In genomic region chr1:87723351-87723750, GRCm38 (mm10) we compare ENCODE assay signal across 26 mouse cellular contexts. TPM values are rescaled to one million over a fixed set of nuclear protein-coding genes. Genes with fewer than 3 reads are reported as not detected.
DNase-seq lines count a peak whose midpoint lies in the region; ATAC-seq and TF ChIP-seq lines count a peak whose summit lies in the region.
"Had no signal": no experiment of that assay in that cellular context is flagged by ENCODE, and none has a peak within 500 bp of the region (broad histone marks: within the 10 kb centered on the region; RNA-seq: fewer than 3 reads in every experiment).

No protein-coding gene starts in this region.

- H3K4me1 ChIP-seq in ES-E14 (ENCODE audit: control insufficient read depth in 2 of 2, insufficient read depth in 2 of 2, low read length in 2 of 2, poor library complexity in 1 of 2): peaks cover 5 to 20% of the 10 kb centered on the region in 2 experiments; a peak in 3 of 4 replicates
- H3K4me1 ChIP-seq in kidney, embryonic 15.5 days: no peaks in the 10 kb centered on the region
- H3K4me1 ChIP-seq in midbrain, embryonic 11.5 days (ENCODE audit: control insufficient read depth, insufficient read depth, low read length): no peaks in the 10 kb centered on the region
- H3K4me1 ChIP-seq: embryonic facial prominence, embryonic 12.5 days; limb, embryonic 12.5 days; midbrain, embryonic 10.5 days had no signal

- no peaks in the 10 kb centered on the region for H3K9me3 ChIP-seq in ES-E14 (ENCODE audit: control insufficient read depth, insufficient read depth, low read depth, low read length)
- no peaks in the 10 kb centered on the region for H3K9me3 ChIP-seq in kidney, embryonic 15.5 days (replicated peaks)
- H3K9me3 ChIP-seq in midbrain, embryonic 11.5 days (ENCODE audit: control insufficient read depth, low read length): no peaks in the 10 kb centered on the region
- H3K9me3 ChIP-seq: embryonic facial prominence, embryonic 12.5 days; forebrain, embryonic 12.5 days; heart, embryonic 10.5 days; hindbrain, embryonic 10.5 days; liver, embryonic 12.5 days; midbrain, embryonic 10.5 days had no signal

- H3K36me3 ChIP-seq in ES-E14 (ENCODE audit: control insufficient read depth, insufficient read depth, low read length, poor library complexity, severe bottlenecking): peaks cover 25% of the 10 kb centered on the region
- no peaks in the 10 kb centered on the region for H3K36me3 ChIP-seq in kidney, embryonic 15.5 days
- no peaks in the 10 kb centered on the region for H3K36me3 ChIP-seq in midbrain, embryonic 11.5 days (ENCODE audit: control insufficient read depth, insufficient read depth, low read length)
- H3K36me3 ChIP-seq: embryonic facial prominence, embryonic 12.5 days; forebrain, embryonic 12.5 days; heart, embryonic 10.5 days; hindbrain, embryonic 10.5 days; limb, embryonic 12.5 days; midbrain, embryonic 10.5 days had no signal

- in situ Hi-C loops in ES-E14 (cut with MboI; ENCODE audit: low sequenced_read_pairs in 2 of 2, unreplicated experiment in 2 of 2): no loop called here

- H3K27ac ChIP-seq in ES-E14 (ENCODE audit: insufficient read depth, low read depth, low read length, poor library complexity, severe bottlenecking): peak overlapping the region; percentile 26; the same call in 1 of the 2 replicates
- H3K27ac ChIP-seq in kidney, embryonic 15.5 days: no peak overlapping the region
- H3K27ac ChIP-seq in midbrain, embryonic 11.5 days (ENCODE audit: low read depth, low read length): no peak overlapping the region
- H3K27ac ChIP-seq: embryonic facial prominence, embryonic 12.5 days; forebrain, embryonic 12.5 days; gastrocnemius, adult 2 months; heart, embryonic 10.5 days; hindbrain, embryonic 10.5 days; limb, embryonic 12.5 days; liver, embryonic 12.5 days; midbrain, embryonic 10.5 days; stomach, postnatal 0 days had no signal

- 72% methylated on average over 4 of the region's 4 CpGs for WGBS in kidney, embryonic 15.5 days
- WGBS in midbrain, embryonic 11.5 days: 76% methylated on average over 4 of the region's 4 CpGs

- no peak overlapping the region for H3K9ac ChIP-seq in ES-E14 (ENCODE audit: insufficient read depth, low read depth, low read length, poor library complexity, severe bottlenecking)
- no peak overlapping the region for H3K9ac ChIP-seq in kidney, embryonic 15.5 days
- no peak overlapping the region for H3K9ac ChIP-seq in midbrain, embryonic 11.5 days (ENCODE audit: low read length)
- H3K9ac ChIP-seq: embryonic facial prominence, embryonic 12.5 days; forebrain, embryonic 12.5 days; limb, embryonic 12.5 days; liver, embryonic 12.5 days had no signal

- no peaks in the 10 kb centered on the region for H3K27me3 ChIP-seq in kidney, embryonic 15.5 days
- no peaks in the 10 kb centered on the region for H3K27me3 ChIP-seq in midbrain, embryonic 11.5 days (ENCODE audit: control insufficient read depth, insufficient read depth, low read length)
- H3K27me3 ChIP-seq: embryonic facial prominence, embryonic 12.5 days; forebrain, embryonic 12.5 days; limb, embryonic 12.5 days had no signal

- ATAC-seq in granulocyte monocyte progenitor cell, adult 5-6 weeks (replicated peaks; ENCODE audit: poor library complexity, severe bottlenecking): peak; percentile 85
- ATAC-seq in monocyte, adult 5-6 weeks (replicated peaks; ENCODE audit: insufficient number of reproducible peaks, low FRiP score, low TSS enrichment, poor library complexity, severe bottlenecking): peak; percentile 59
- ATAC-seq in kidney, embryonic 15.5 days (replicated peaks; ENCODE audit: low FRiP score): no peak
- no peak for ATAC-seq in midbrain, embryonic 11.5 days (ENCODE audit: low FRiP score)
- ATAC-seq: CD4-positive, CD25-positive, alpha-beta regulatory T cell, adult 4 months; hindbrain, embryonic 16.5 days; intestine, embryonic 16.5 days; liver, embryonic 12.5 days had no signal

- DNase-seq in A20 (ENCODE audit: low read depth, low spot score) (peak; percentile 8), ES-E14 (ENCODE audit: low read depth, low spot score) (no peak)
- no peak for DNase-seq in adrenal gland, postnatal 10 days
- no peak for DNase-seq in midbrain, embryonic 11.5 days (ENCODE audit: low spot score, missing footprints)
- DNase-seq: cerebellum, adult 11 months; cerebellum, postnatal 10 days; gastrocnemius, adult 2 months; lung, adult 2 months; lung, postnatal 36 days; thymus, adult 2 months; thymus, postnatal 4 days had no signal

- H3K4me2 ChIP-seq in kidney, embryonic 15.5 days: no peak overlapping the region
- H3K4me2 ChIP-seq in midbrain, embryonic 11.5 days: no peak overlapping the region
- H3K4me2 ChIP-seq: embryonic facial prominence, embryonic 12.5 days; forebrain, embryonic 12.5 days; limb, embryonic 12.5 days; liver, embryonic 12.5 days had no signal

- no peak overlapping the region for H3K4me3 ChIP-seq in ES-E14 (ENCODE audit: insufficient read depth in 1 of 2, low read depth in 1 of 2, low read length in 2 of 2, poor library complexity in 1 of 2, severe bottlenecking in 1 of 2)
- H3K4me3 ChIP-seq in kidney, embryonic 15.5 days (replicated peaks): no peak overlapping the region
- H3K4me3 ChIP-seq in midbrain, embryonic 11.5 days (ENCODE audit: low read depth, low read length): no peak overlapping the region
- H3K4me3 ChIP-seq: embryonic facial prominence, embryonic 12.5 days; erythroblast, embryonic 14.5 days; forebrain, embryonic 12.5 days; gastrocnemius, adult 2 months; heart, embryonic 10.5 days; hindbrain, embryonic 10.5 days; limb, embryonic 12.5 days; liver, embryonic 12.5 days; midbrain, embryonic 10.5 days had no signal

TF ChIP-seq in ES-E14, 5 proteins besides CTCF, POLR2A, EP300 and RAD21:
- TF ChIP-seq CHD2 (IDR thresholded peaks at IDR 0.05; ENCODE audit: low read depth, low read length) (no peak), MAFK (IDR thresholded peaks at IDR 0.05; ENCODE audit: insufficient read depth, low read depth, low read length) (no peak), HCFC1 (IDR thresholded peaks at IDR 0.05; ENCODE audit: borderline replicate concordance, insufficient read depth, low read length) (no peak), ZNF384 (IDR thresholded peaks at IDR 0.05; ENCODE audit: low read depth, low read length) (no peak), ZC3H11A (IDR thresholded peaks at IDR 0.05; ENCODE audit: borderline replicate concordance, low read depth, low read length) (no peak)

RNA-seq across cellular contexts. Expression of gene Atg16l1, which starts 32.3 kb away (rescaled TPM):
- 63.4 and 77.1 TPM in 2 replicates for total RNA-seq in ES-E14 (2012; rRNA removed)
- 26.5 and 33.1 TPM in 2 replicates for total RNA-seq in granulocyte monocyte progenitor cell, adult 5-6 weeks (2014; fragmentation: Nextera tagmentation)
- total RNA-seq in granulocyte monocyte progenitor cell, adult 5-6 weeks (2017): 51.9 and 77.5 TPM in 2 replicates
- 81.4 to 101 TPM (median 99.5 TPM) in 3 replicates for total RNA-seq in monocyte, adult 5-6 weeks (2017)
- 10 to 100 TPM; 33.5 to 39.2 TPM for total RNA-seq in adrenal gland, postnatal 10 days (2021)
- polyA plus RNA-seq in kidney, embryonic 15.5 days (2015; fragmentation: Nextera tagmentation; extraction: Ambion mirVana): 28.8 and 31.4 TPM in 2 replicates
- polyA plus RNA-seq in midbrain, embryonic 11.5 days (2014; fragmentation: Nextera tagmentation; extraction: Ambion mirVana): 33.7 and 35.3 TPM in 2 replicates

Comparison
In these comparisons a context has a peak if more than half of its experiments do, and no peak if none do; other contexts are left out.
1. ATAC-seq: peak in granulocyte monocyte progenitor cell, adult 5-6 weeks (single experiment) and monocyte, adult 5-6 weeks (single experiment); none in kidney, embryonic 15.5 days (single experiment) and midbrain, embryonic 11.5 days (single experiment).